Mouse (Mus musculus) frontal cortex, postnatal 14 days (tissue): ENCODE data around the gene Ttll7.

Source experiments
- DNase-seq, 2 experiments: peaks; one replicate each; pipeline ENCODE4 v3.0.0; 2022; ENCODE audit warnings: low spot score in 2 of 2

The Ttll7 gene

DNA sequence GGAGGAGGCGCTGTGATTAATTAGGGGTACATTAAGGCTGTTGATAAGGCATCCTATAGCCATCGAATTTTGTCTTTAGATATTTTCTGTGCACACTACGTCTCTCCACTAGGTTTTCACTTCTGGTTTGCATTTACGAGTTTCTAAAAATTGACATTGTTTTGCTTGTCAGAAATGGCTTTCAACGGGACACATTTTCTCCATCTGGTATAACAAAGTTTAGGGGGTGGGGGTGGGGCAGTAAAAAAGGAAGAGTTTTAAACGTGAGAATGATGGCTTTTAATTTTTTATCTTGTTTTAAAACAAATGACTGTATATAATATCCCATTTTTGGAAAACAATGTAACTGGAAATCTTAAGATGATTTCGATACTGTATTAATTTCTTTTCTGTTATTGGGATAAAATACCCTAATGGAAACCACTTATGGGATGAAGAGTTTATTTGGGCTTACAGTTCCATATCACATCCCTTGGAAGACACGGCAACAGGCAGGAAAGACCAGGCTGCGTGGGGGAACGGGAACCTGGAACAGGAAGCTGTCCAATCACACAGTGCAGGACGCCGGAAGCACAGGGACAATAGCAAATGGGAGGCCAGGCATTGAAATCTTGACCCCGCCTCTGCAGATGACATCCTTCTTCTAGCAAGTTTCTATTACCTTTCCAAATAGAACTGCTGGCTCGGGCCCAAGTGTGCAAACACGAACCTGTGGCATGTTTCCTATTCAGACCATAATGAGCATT, 142.7 kb downstream of the Ttll7 start:
- DNase-seq, result no peak

DNA sequence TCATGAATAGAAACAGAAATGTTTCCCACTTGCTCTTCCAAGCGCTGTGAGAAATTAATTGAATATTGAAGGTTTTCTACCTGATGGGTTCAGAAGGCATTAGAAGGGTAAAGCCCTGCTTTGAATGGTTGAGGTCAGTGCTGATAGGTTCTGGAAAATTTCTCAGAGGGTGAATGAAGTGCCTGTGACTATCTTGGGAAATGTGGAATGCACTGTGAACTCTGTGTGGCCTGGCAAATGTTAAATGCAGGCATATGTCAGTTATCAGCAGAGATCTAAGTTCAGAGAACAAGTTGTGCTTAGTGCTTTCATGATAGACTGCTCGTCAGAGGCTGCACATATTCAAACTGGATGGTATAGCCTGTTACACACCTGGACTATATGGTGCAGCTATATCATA, 147.0 kb downstream of the Ttll7 start:
- DNase-seq, result no peak

DNA sequence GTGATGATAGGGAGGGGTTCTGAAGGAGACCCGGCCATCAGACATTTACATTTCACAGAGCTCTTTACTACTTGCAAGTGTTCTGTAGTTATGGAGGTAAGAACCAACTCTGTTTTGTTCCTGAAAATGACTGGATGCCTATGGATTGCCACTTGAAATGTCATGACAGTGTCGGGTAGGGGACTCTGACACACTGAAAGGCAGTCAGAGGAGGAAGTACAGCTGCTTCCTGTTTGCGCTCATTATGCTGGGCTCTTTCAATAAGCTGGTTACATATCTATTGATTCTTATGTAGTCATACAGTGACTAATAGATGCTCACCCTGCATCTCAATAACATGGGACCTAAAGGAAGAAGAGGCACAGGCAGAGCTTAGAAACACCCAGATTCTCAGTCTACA, 148.8 kb downstream of the Ttll7 start:
- no peak for DNase-seq

DNA sequence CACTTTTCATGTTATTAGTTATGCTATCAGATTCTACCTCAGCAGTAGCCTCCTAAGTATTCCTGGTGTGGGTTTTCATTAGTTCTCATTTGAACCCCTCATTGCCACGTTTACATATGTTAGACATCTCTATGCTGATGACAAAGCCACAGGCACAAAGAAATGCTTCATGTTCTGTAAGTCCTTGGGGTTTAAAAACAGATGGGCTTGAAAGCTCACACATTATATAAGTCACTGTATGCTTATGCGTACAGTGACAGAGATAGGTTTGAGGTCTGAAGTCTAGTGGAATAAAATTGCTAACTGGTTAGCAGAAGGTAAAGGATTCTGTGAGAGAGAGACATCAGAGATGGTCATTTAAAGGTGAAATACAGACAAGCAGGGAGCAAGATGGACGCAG, 149.4 kb downstream of the Ttll7 start:
- no peak for DNase-seq

DNA sequence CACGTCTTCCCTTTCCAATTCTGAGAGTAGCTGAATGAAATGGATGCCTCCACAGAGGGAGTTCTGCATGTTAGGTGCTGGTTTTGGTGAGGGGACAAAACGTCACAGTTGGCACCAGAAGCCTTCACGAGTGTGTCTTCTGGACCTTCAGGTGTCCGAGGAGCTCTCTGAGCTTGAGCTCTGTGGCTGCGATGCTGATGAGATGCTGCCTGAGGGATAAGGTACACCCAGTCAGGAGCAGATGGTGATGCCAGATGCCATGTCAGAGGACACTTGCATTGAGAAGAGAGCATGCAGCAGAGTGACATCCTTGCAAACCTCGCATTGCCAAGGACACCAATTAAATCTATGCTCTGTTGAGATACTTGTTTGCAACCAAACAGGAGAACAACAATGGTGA, 164.3 kb downstream of the Ttll7 start:
- no peak for DNase-seq

DNA sequence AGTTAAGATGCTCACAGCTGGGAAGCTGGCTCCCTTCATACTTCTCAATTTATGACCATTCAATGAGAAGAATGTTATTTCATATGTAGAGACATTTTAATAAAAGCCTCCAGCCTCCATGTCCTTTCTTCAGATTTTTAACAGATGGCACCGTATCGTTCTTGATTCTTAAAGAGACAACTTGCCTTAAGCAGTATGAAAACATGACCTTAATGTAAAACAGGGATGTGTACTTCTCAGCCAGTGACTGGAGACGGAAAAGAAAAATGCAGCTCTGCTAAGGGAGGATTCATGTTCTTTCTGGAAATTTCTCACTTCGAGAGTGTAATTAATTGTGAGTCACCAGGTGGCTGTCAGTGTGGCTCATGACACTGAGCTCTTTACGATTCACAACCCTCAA, 167.3 kb downstream of the Ttll7 start:
- no peak for DNase-seq

DNA sequence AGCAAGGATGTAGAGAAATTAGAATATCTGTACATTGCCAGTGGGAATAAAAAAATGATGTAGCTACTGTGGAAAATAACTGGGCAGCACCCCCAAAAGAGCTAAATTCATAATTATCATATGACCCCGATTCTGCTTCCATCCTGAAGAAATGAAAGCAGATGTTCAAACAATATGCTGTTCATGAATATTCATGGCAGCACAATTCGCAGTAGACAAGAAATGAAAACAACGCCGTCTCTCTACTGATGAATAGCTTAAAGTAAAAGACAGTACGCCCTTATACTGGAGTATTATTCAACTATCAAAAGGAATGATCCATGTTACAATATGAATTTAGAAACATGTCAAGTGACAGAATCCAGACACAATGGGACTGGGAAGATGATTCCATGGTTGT, 174.1 kb downstream of the Ttll7 start:
- no peak for DNase-seq

DNA sequence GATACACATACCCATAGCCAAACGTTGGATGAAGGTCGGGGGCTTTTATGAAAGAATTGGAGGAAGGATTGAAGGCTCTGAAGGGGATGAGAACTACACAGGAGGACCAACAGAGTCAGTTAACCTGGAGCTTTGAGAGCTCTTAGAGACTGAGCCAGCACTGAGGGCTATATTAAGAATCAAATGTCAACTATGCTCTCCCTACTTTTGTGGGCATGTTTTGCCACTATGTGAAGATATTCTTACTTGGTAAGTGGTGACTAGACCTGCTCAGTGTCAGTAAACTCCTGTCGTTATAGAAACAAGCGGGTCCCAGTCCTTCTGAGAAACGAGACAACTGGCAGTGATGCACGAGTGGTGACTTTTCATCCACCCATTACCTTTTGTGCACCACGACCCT, 176.2 kb downstream of the Ttll7 start:
- no peak for DNase-seq

DNA sequence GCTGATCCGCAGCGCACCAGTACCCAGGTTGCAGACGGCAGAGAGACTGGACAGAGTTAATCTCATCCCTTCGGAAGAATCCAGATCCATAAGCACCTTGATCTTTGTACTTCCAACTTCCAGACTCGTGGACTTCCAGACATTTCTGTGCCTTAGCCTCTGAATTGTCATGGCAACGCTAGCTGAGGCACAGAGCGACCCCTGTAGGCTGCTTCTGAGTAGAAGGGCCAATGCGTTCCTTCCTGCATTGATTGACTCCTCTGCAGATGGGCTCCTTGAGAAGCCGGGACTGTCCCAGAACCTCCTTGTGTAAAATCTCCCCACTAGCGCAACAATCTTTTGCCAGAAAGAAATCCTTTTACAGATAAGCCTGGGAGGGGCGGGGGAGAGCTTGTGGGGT, 177.6 kb downstream of the Ttll7 start:
- no peak for DNase-seq

DNA sequence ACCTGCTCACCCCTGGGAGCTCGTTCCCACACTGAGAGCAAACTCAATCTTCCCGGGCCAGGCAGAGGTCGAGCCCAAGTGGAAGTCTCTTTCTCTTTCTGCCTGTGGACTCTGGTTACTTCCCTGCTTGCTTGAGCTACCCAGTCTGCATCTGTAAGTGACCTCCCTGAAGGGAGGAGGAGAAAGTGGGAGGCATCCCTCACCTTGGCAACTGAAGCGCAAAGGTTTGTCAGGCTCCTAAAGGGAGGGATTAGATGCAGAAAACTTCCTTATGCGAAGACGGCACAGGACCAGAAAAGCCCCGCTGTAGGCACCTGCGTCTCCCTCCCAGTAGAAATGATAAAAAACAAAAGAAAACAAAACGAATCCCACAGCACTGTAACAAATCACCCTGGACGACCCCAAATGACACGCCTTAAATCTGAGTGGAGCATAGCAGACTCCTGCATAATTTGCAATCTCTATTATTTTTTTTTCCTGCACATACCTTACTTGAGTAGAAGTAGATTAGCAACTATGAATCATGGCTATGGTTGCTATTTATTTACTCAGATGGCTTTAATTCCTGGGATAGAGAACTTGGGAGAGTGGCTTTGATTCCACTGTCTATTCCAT, 178.2 kb downstream of the Ttll7 start:
- DNase-seq, result no peak
